Mouse (Mus musculus) heart, adult 2 months (tissue): ENCODE measurements around the gene Chst8.

Source experiments
- CTCF ChIP-seq: fragments of 200-600 bp; IDR thresholded peaks from 2 replicates; pipeline ENCODE4 v1.8.1; 2022; ENCODE audit warnings: antibody characterized with exemption, mild to moderate bottlenecking, moderate library complexity
- EP300 ChIP-seq: fragments of 200-500 bp; IDR thresholded peaks from 2 replicates; pipeline ENCODE4 v1.6.1; 2011; ENCODE audit warnings: low read depth, low read length, control low read depth; ENCODE audit not compliant: insufficient read depth

- TF ChIP-seq EP300, result no peak
- TF ChIP-seq CTCF, result peak; percentile 90
These were observed 157.2 kb downstream of the Chst8 start for GRCm38 (mm10) chr7:34655086-34655839.
